In the genomic region with DNA sequence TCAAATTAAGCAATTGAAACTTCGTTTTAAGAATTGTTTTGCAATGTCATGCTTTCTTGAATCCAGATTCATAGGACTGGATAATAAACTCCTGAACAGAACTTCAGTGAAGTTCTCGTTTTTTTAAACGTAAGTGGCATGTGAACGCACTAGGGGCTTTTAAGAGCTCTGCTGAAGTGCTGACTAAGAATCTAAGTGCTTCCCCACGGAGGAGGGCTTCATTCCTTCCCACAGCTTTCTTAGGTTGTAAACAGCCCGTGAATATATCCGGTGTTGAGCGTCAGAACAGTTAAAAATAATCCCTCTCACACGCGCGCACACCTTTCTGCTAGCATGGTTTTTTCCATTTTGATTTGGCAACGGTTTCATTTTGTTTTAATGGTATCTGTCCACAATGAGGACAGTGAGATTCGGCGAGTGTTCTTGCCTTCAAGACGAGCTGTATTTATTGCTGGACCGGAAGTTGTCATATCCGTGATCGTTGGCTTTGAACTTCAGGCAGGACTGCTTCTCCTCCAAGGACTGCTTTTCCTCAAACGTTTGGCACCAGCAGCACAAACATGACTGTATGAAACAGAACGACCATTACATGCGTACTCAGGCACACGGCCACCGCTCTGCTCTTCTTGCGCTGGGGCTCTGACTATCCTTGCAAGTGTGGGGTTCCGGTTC, we compare ENCODE assay signal across 11 mouse cellular contexts. TPM values are rescaled to one million over a fixed set of nuclear protein-coding genes. Genes with fewer than 3 reads are reported as not detected.
DNase-seq lines count a peak whose midpoint lies in the region; TF ChIP-seq lines count a peak whose summit lies in the region.
"Had no signal": no experiment of that assay in that cellular context is flagged by ENCODE, and none has a peak within 500 bp of the region (broad histone marks: within the 10 kb centered on the region; RNA-seq: fewer than 3 reads in every experiment).

No protein-coding gene starts in this region.

- H3K4me1 ChIP-seq in cerebellum, adult 2 months (ENCODE audit: control insufficient read depth, insufficient read depth, low read length) = no peaks in the 10 kb centered on the region
- H3K4me1 ChIP-seq: embryonic facial prominence, embryonic 13.5 days had no signal

- peak; percentile 42 for DNase-seq in adrenal gland, adult 8-10 months
- no peak for DNase-seq in adrenal gland, postnatal 25 days
- DNase-seq in heart, adult 8-10 months (ENCODE audit: low spot score) = peak; percentile 75
- peak; percentile 40 to 73 for DNase-seq in kidney, adult 8-10 months
- DNase-seq in lung, postnatal 36 days = peak; percentile 68
- DNase-seq in spleen, adult 12 weeks (ENCODE audit: low spot score) = no peak
- DNase-seq in cerebellum, adult 2 months = no peak
- no peak for DNase-seq in layer of hippocampus, postnatal 25 days (ENCODE audit: extremely low spot score in 1 of 2, low spot score in 1 of 2)
- DNase-seq: right cerebral cortex, postnatal 14 days had no signal

- no peak for TF ChIP-seq POLR2A in cerebellum, adult 2 months (IDR thresholded peaks at IDR 0.05; ENCODE audit: borderline replicate concordance, insufficient read depth, low read length)

- no peaks in the 10 kb centered on the region for H3K27me3 ChIP-seq in cerebellum, adult 2 months (ENCODE audit: control insufficient read depth, insufficient read depth, low read length)
- H3K27me3 ChIP-seq: embryonic facial prominence, embryonic 13.5 days had no signal

- TF ChIP-seq CTCF in cerebellum, adult 2 months (IDR thresholded peaks at IDR 0.05; ENCODE audit: borderline replicate concordance, insufficient read depth, low read depth, low read length) = no peak

- WGBS in cerebellum, adult 2 months = 86% methylated on average over 25 of the region's 25 CpGs

- H3K4me3 ChIP-seq in cerebellum, adult 2 months (replicated peaks; ENCODE audit: insufficient read depth, low read depth, low read length) = no peak overlapping the region
- H3K4me3 ChIP-seq: embryonic facial prominence, embryonic 13.5 days had no signal

- no peak overlapping the region for H3K27ac ChIP-seq in cerebellum, adult 2 months (ENCODE audit: insufficient read depth, low read length)
- H3K27ac ChIP-seq: embryonic facial prominence, embryonic 13.5 days had no signal

RNA-seq across cellular contexts. Expression of a gene that starts 27.4 kb away (rescaled TPM):
- 10 to 100 TPM; 41.5 to 51.0 (median 42.6) TPM for total RNA-seq in adrenal gland, adult 8-10 months (2022)
- total RNA-seq in adrenal gland, postnatal 25 days (2021) = 38.2 and 38.7 TPM in 2 replicates
- 10 to 100 TPM; 12.3 to 15.2 (median 14.0) TPM for total RNA-seq in heart, adult 8-10 months (2022)
- polyA plus RNA-seq in cerebellum, adult 2 months (2012; rRNA removed) = 49.0 and 53.5 TPM in 2 replicates
- 10 to 100 TPM; 38.9 to 47.4 TPM for total RNA-seq in layer of hippocampus, postnatal 25 days (2021)
- polyA plus RNA-seq: inflammation-experienced regulatory T-cells, adult 6 months had no signal

Comparison
In these comparisons a context has a peak if more than half of its experiments do, and no peak if none do; other contexts are left out.
1. DNase-seq: peak in adrenal gland, adult 8-10 months (single experiment), heart, adult 8-10 months (single experiment), kidney, adult 8-10 months (2 of 2) and lung, postnatal 36 days (single experiment); none in adrenal gland, postnatal 25 days (single experiment), spleen, adult 12 weeks (single experiment), cerebellum, adult 2 months (0 of 2) and layer of hippocampus, postnatal 25 days (0 of 2).